Mouse (Mus musculus) heart, postnatal 0 days (tissue): ENCODE measurements around the gene Mical2. TPM values are rescaled to one million over a fixed set of nuclear protein-coding genes. Genes with fewer than 3 reads are reported as not detected.

Experiments used
- ATAC-seq: fragments of 200-750 bp; cut with Nextera tagmentation; 2 replicates; pipeline ENCODE4 v1.8.0; 2017; ENCODE audit warnings: low read depth, moderate number of reproducible peaks, moderate library complexity; ENCODE audit not compliant: insufficient read depth
- DNase-seq: peaks from one replicate; pipeline ENCODE4 v3.0.0-alpha.2; 2016; ENCODE audit warnings: low spot score
- H3K27ac ChIP-seq: fragments of 300-500 bp; sonication (generic); 2 replicates; pipeline ENCODE4 v1.5.1; 2014; ENCODE audit warnings: low read depth, mild to moderate bottlenecking
- H3K27me3 ChIP-seq: fragments of 300-500 bp; sonication (generic); 2 replicates; pipeline ENCODE4 v1.6.1; 2014; ENCODE audit warnings: low read length, mixed read lengths; ENCODE audit not compliant: control insufficient read depth, insufficient read depth
- H3K36me3 ChIP-seq: fragments of 300-500 bp; sonication (generic); replicated peaks from 2 replicates; pipeline ENCODE4 v1.6.1; 2014; ENCODE audit warnings: low read length, mixed read lengths; ENCODE audit not compliant: control insufficient read depth, insufficient read depth
- H3K4me1 ChIP-seq: fragments of 300-500 bp; sonication (generic); 2 replicates; pipeline ENCODE4 v1.6.1; 2014; ENCODE audit warnings: antibody characterized with exemption; ENCODE audit not compliant: control insufficient read depth, insufficient read depth
- H3K4me2 ChIP-seq: fragments of 300-500 bp; sonication (generic); 2 replicates; pipeline ENCODE4 v1.6.1; 2014; ENCODE audit warnings: low read depth, mild to moderate bottlenecking, low read length, moderate library complexity
- H3K4me3 ChIP-seq: fragments of 300-500 bp; sonication (generic); 2 replicates; pipeline ENCODE4 v1.5.1; 2014; ENCODE audit warnings: low read depth, low read length
- H3K9ac ChIP-seq: fragments of 300-500 bp; sonication (generic); replicated peaks from 2 replicates; pipeline ENCODE4 v1.6.1; 2014; ENCODE audit warnings: low read depth, low read length, mixed read lengths
- H3K9me3 ChIP-seq: fragments of 300-500 bp; sonication (generic); replicated peaks from 2 replicates; pipeline ENCODE4 v1.6.1; 2016; ENCODE audit warnings: low read length; ENCODE audit not compliant: control insufficient read depth
- CTCF ChIP-seq: IDR thresholded peaks from 2 replicates; pipeline ENCODE4 v1.5.1; 2016; ENCODE audit warnings: antibody characterized with exemption, control low read depth, low read depth
- EP300 ChIP-seq: IDR thresholded peaks from 2 replicates; pipeline ENCODE4 v1.6.1; 2016; ENCODE audit warnings: antibody characterized with exemption, low read depth
- WGBS: fragments of 180-500 bp; shearing (Covaris S2); extraction: QIAGEN DNeasy Blood & Tissue Kit; methylation state at CpG from one replicate; pipeline ENCODE4 v1.1.7; 2014; 5-methylcytosine and 5-hydroxymethylcytosine counted together
- polyA plus RNA-seq: library from polyadenylated mRNA; unstranded; fragments of >200 nt; fragmentation: Nextera tagmentation; extraction: Ambion mirVana; gene quantifications from 2 replicates; pipeline ENCODE4 v1.2.1, GENCODE M21; 2015
- total RNA-seq: library from RNA; depleted of rRNA; stranded (reverse); fragments of >200 nt; gene quantifications from 2 replicates; pipeline ENCODE4 v1.2.3, GENCODE M21; 2014; ENCODE audit warnings: low replicate concordance

Mical2 gene
- total and polyA plus RNA-seq, 2 experiments from 2014 or later: 78.1 to 136 TPM

GRCm38 (mm10) chr7:112369046-112369445 is 143.4 kb downstream of the Mical2 start:
- TF ChIP-seq CTCF (peak; percentile 94), EP300 (no peak)
- H3K9ac ChIP-seq: no peak overlapping the region
- H3K36me3 ChIP-seq: no peaks in the 10 kb centered on the region
- DNase-seq (peak; percentile 88), ATAC-seq (peak; percentile 73)
- WGBS: 35% methylated on average over 2 of the region's 2 CpGs
- no peaks in the 10 kb centered on the region for H3K27me3 ChIP-seq
- no peak overlapping the region for H3K4me3 ChIP-seq
- no peaks in the 10 kb centered on the region for H3K9me3 ChIP-seq
- no peak overlapping the region for H3K27ac ChIP-seq
- no peak overlapping the region for H3K4me2 ChIP-seq
- no peaks in the 10 kb centered on the region for H3K4me1 ChIP-seq

DNA sequence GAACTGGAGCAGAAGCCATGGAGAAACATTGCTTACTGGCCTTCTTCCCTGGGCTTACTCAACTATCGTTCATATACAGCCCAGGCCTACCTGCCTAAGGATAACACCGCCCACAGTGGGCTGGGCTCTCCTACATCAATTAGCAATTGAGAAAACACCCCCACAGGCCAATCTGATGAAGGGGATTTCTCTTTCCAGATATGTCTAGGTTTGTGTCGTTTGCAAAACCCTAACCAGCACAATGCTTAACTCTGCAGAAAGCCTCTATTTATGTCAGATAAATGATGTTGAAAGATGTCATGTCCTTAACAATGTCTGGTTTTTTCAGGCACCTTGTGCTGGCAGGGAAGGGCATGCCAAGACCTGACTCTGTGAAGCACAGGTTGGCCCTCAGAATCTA is 144.3 kb downstream of the Mical2 start:
- no peak for ATAC-seq
- DNase-seq: no peak
- 72% methylated on average over 3 of the region's 3 CpGs for WGBS
- Histone ChIP-seq H3K9me3 (no peaks in the 10 kb centered on the region), H3K27me3 (no peaks in the 10 kb centered on the region), H3K9ac (no peak overlapping the region), H3K36me3 (no peaks in the 10 kb centered on the region), H3K4me3 (no peak overlapping the region), H3K4me2 (no peak overlapping the region), H3K4me1 (0 out of 2 replicates have a peak, but pooled peaks cover 2% of the 10 kb centered on the region), H3K27ac (no peak overlapping the region)
- no peak for TF ChIP-seq EP300
- TF ChIP-seq CTCF: no peak

DNA sequence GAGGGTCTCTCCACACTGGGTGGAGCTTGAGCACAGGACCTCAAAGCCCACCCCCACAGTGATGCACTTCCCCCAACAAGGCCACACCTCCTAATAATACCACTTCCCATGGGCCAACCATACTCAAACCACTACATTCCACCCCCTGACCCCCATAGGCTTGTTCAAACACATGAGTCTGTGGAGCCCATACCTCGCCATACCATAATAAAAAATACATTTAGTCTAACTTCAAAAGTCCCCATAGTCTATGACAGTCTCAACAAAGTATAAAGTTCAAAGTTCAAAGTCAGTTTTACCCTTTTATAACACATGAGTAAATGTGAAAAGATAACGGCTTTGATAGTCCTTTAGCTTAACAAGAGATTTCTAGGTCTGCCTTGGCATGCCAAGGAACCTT is 145.7 kb downstream of the Mical2 start:
- peaks cover 16% of the 10 kb centered on the region; the same call in 1 of the 2 replicates for H3K4me1 ChIP-seq
- DNase-seq (no peak), ATAC-seq (no peak)
- no peak overlapping the region for H3K9ac ChIP-seq
- no peaks in the 10 kb centered on the region for H3K9me3 ChIP-seq
- no peak overlapping the region for H3K27ac ChIP-seq
- TF ChIP-seq CTCF (no peak), EP300 (no peak)
- no peak overlapping the region for H3K4me2 ChIP-seq
- no peak overlapping the region for H3K4me3 ChIP-seq
- 90% methylated on average over 2 of the region's 2 CpGs for WGBS
- H3K27me3 ChIP-seq: no peaks in the 10 kb centered on the region
- no peaks in the 10 kb centered on the region for H3K36me3 ChIP-seq

DNA sequence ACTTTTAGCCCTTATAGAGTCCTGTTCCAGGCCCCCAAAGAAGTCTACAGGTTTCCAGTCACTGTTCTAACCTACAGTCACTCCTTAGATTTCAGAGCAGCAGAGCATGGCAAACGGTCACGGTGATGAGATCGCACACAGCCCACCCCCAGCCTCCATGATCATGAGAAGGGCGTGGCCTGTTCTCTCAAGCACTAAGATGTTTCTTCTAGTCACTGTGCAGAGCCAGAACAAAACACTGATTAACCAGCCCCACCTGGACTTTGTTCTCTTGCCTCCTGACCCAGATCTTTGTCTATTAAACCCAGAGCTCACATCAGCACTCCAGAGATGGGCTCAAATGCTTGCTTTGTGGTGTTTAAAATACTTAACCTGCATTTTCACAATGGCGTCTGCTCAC is 148.4 kb downstream of the Mical2 start:
- Histone ChIP-seq H3K9ac (no peak overlapping the region), H3K4me1 (peaks cover 17% of the 10 kb centered on the region; the same call in 1 of the 2 replicates), H3K4me2 (no peak overlapping the region), H3K4me3 (no peak overlapping the region), H3K36me3 (no peaks in the 10 kb centered on the region), H3K27ac (no peak overlapping the region), H3K27me3 (no peaks in the 10 kb centered on the region), H3K9me3 (no peaks in the 10 kb centered on the region)
- no peak for ATAC-seq
- TF ChIP-seq EP300 (no peak), CTCF (no peak)
- WGBS: 90% methylated on average over 5 of the region's 5 CpGs
- no peak for DNase-seq

DNA sequence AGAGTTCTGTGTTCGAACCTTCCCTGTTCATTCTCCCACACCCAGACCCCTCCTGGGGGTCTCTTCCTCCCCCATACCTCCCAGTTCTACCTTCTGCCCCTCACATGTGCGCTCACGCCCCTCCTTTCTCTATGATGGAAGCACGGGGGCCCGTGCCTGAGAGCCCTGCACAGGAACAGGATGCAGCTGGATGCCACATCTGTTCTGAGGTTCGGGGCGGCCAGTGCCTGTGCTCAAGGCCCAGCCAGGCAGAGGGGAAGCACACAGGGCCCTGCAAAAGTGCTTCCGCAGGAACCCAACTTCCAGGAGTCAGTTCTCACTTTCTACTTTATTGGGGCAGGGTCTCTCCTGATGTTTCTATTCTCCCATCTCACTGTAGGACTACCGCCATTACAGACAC is 149.4 kb downstream of the Mical2 start:
- no peak for ATAC-seq
- Histone ChIP-seq H3K27me3 (no peaks in the 10 kb centered on the region), H3K4me2 (no peak overlapping the region), H3K4me3 (no peak overlapping the region), H3K4me1 (peaks cover 17% of the 10 kb centered on the region; the same call in 1 of the 2 replicates), H3K36me3 (no peaks in the 10 kb centered on the region), H3K27ac (peak overlapping the region; percentile 79), H3K9me3 (no peaks in the 10 kb centered on the region), H3K9ac (no peak overlapping the region)
- TF ChIP-seq CTCF (no peak), EP300 (no peak)
- no peak for DNase-seq
- 66% methylated on average over 9 of the region's 9 CpGs for WGBS

- no peak overlapping the region for H3K9ac ChIP-seq
Observed at GRCm38 (mm10) chr7:112375900-112376299, 150.2 kb downstream of the Mical2 start.

More at GRCm38 (mm10) chr7:112375900-112376299, 150.2 kb downstream of the Mical2 start:
- ATAC-seq (peak; percentile 56), DNase-seq (peak; percentile 73)
- H3K4me3 ChIP-seq: no peak overlapping the region
- H3K36me3 ChIP-seq: no peaks in the 10 kb centered on the region; the same call in 1 of the 2 replicates
- H3K9me3 ChIP-seq: no peaks in the 10 kb centered on the region
- peak overlapping the region; percentile 79 for H3K27ac ChIP-seq
- H3K27me3 ChIP-seq: no peaks in the 10 kb centered on the region
- no peak for TF ChIP-seq EP300
- no peak for TF ChIP-seq CTCF
- H3K4me1 ChIP-seq: peaks cover 17% of the 10 kb centered on the region; the same call in 1 of the 2 replicates
- H3K4me2 ChIP-seq: no peak overlapping the region
- 23% methylated on average over 5 of the region's 5 CpGs for WGBS
